Mouse (Mus musculus) ES-Bruce4 (cell line): ENCODE results near the gene Gsk3b. TPM values are rescaled to one million over a fixed set of nuclear protein-coding genes. Genes with fewer than 3 reads are reported as not detected.

Source experiments
- H3K27ac ChIP-seq: 2 replicates; pipeline ENCODE4 v1.5.1; 2012; ENCODE audit warnings: low read length, inconsistent platforms; ENCODE audit not compliant: insufficient read depth
- H3K27me3 ChIP-seq: 2 replicates; pipeline ENCODE4 v1.6.1; 2012; ENCODE audit warnings: mild to moderate bottlenecking, low read length, inconsistent platforms; ENCODE audit not compliant: control insufficient read depth, poor library complexity, insufficient read depth, severe bottlenecking
- H3K36me3 ChIP-seq: 2 replicates; pipeline ENCODE4 v1.6.1; 2012; ENCODE audit warnings: inconsistent platforms, mild to moderate bottlenecking, low read length, moderate library complexity; ENCODE audit not compliant: control insufficient read depth, poor library complexity, insufficient read depth, severe bottlenecking
- H3K4me1 ChIP-seq: one replicate; pipeline ENCODE4 v1.8.1; 2011; ENCODE audit warnings: low read length; ENCODE audit not compliant: control insufficient read depth, insufficient read depth
- H3K4me3 ChIP-seq: 2 replicates; pipeline ENCODE4 v1.5.1; 2011; ENCODE audit warnings: low read depth, mild to moderate bottlenecking, low read length
- H3K9ac ChIP-seq: 2 replicates; pipeline ENCODE4 v1.6.1; 2012; ENCODE audit warnings: low read depth, mild to moderate bottlenecking, inconsistent platforms; ENCODE audit not compliant: poor library complexity, severe bottlenecking
- H3K9me3 ChIP-seq: replicated peaks from 2 replicates; pipeline ENCODE4 v1.6.1; 2012; ENCODE audit warnings: mild to moderate bottlenecking, low read length, inconsistent platforms; ENCODE audit not compliant: control insufficient read depth, poor library complexity, insufficient read depth, severe bottlenecking
- CTCF ChIP-seq: IDR thresholded peaks from one replicate; pipeline ENCODE4 v1.8.1; 2011; ENCODE audit warnings: low read depth, low read length
- EP300 ChIP-seq: IDR thresholded peaks from 2 replicates; pipeline ENCODE4 v1.6.1; 2011; ENCODE audit warnings: low read depth, low read length; ENCODE audit not compliant: insufficient read depth
- POLR2A ChIP-seq: IDR thresholded peaks from one replicate; pipeline ENCODE4 v1.8.1; 2011; ENCODE audit warnings: low read length; ENCODE audit not compliant: insufficient read depth
- polyA plus RNA-seq: library from polyadenylated mRNA; stranded (reverse); fragments of >200 nt; gene quantifications from 2 replicates; pipeline ENCODE4 v1.2.4, GENCODE M21; 2011; ENCODE audit warnings: low read depth; ENCODE audit not compliant: missing spikeins, insufficient read depth, insufficient read length

Gsk3b gene
- polyA plus RNA-seq, 1 experiment: 51.6 TPM

GRCm38 (mm10) chr16:38157854-38158622, 69.2 kb downstream of the Gsk3b start:
- no peaks in the 10 kb centered on the region for H3K9me3 ChIP-seq
- TF ChIP-seq CTCF (peak; percentile 1), EP300 (no peak)
- no peaks in the 10 kb centered on the region for H3K27me3 ChIP-seq
- no peak overlapping the region for H3K27ac ChIP-seq
- H3K4me1 ChIP-seq: no peaks in the 10 kb centered on the region
- no peak overlapping the region for H3K9ac ChIP-seq
- no peak overlapping the region for H3K4me3 ChIP-seq
- H3K36me3 ChIP-seq: no peaks in the 10 kb centered on the region

GRCm38 (mm10) chr16:38162019-38162418, 73.2 kb downstream of the Gsk3b start:
- Histone ChIP-seq H3K9me3 (no peaks in the 10 kb centered on the region), H3K4me1 (no peaks in the 10 kb centered on the region), H3K36me3 (no peaks in the 10 kb centered on the region), H3K4me3 (no peak overlapping the region), H3K27ac (no peak overlapping the region), H3K27me3 (no peaks in the 10 kb centered on the region), H3K9ac (no peak overlapping the region)
- TF ChIP-seq EP300 (no peak), POLR2A (no peak), CTCF (no peak)

GRCm38 (mm10) chr16:38164811-38165591, 76.2 kb downstream of the Gsk3b start:
- Histone ChIP-seq H3K4me3 (peak overlapping the region; percentile 13), H3K9me3 (no peaks in the 10 kb centered on the region)
- no peak for TF ChIP-seq POLR2A
- TF ChIP-seq EP300: no peak
- TF ChIP-seq CTCF: no peak

GRCm38 (mm10) chr16:38168971-38169370, 80.2 kb downstream of the Gsk3b start:
- Histone ChIP-seq H3K9ac (no peak overlapping the region), H3K27me3 (no peaks in the 10 kb centered on the region), H3K9me3 (no peaks in the 10 kb centered on the region), H3K36me3 (peaks cover 3% of the 10 kb centered on the region), H3K27ac (peak overlapping the region; percentile 57), H3K4me3 (no peak overlapping the region), H3K4me1 (peaks cover 2% of the 10 kb centered on the region)
- no peak for TF ChIP-seq POLR2A
- TF ChIP-seq EP300: 0 out of 2 replicates have a peak, but pooled peaks have one; percentile 6

More at GRCm38 (mm10) chr16:38164811-38165591, 76.2 kb downstream of the Gsk3b start:
- Histone ChIP-seq H3K9ac (no peak overlapping the region), H3K27me3 (no peaks in the 10 kb centered on the region), H3K27ac (no peak overlapping the region), H3K4me1 (peaks cover 2% of the 10 kb centered on the region), H3K36me3 (no peaks in the 10 kb centered on the region)

GRCm38 (mm10) chr16:38179150-38179549, 90.3 kb downstream of the Gsk3b start:
- Histone ChIP-seq H3K27me3 (no peaks in the 10 kb centered on the region), H3K36me3 (peaks cover 2% of the 10 kb centered on the region), H3K4me3 (no peak overlapping the region), H3K27ac (no peak overlapping the region), H3K9ac (no peak overlapping the region), H3K9me3 (no peaks in the 10 kb centered on the region), H3K4me1 (no peaks in the 10 kb centered on the region)
- TF ChIP-seq POLR2A (no peak), EP300 (no peak), CTCF (no peak)

- Histone ChIP-seq H3K4me3 (no peak overlapping the region), H3K9ac (no peak overlapping the region), H3K4me1 (no peaks in the 10 kb centered on the region), H3K27me3 (no peaks in the 10 kb centered on the region), H3K27ac (no peak overlapping the region), H3K9me3 (no peaks in the 10 kb centered on the region), H3K36me3 (peaks cover 8% of the 10 kb centered on the region)
- no peak for TF ChIP-seq POLR2A
- no peak for TF ChIP-seq EP300
- no peak for TF ChIP-seq CTCF
Measured at GRCm38 (mm10) chr16:38181421-38181820, 92.6 kb downstream of the Gsk3b start.
